In genomic region chr11:108377680-108378362, GRCm38 (mm10) we compare ENCODE assay signal across 8 mouse cellular contexts. TPM values are rescaled to one million over a fixed set of nuclear protein-coding genes. Genes with fewer than 3 reads are reported as not detected.
DNase-seq lines count a peak whose midpoint lies in the region; ATAC-seq and TF ChIP-seq lines count a peak whose summit lies in the region.

No protein-coding gene starts in this region.

- POLR2A ChIA-PET in Patski (lab: Charles Lee): no interaction called here

- H3K9ac ChIP-seq in hindbrain, embryonic 15.5 days: no peak overlapping the region

- peak; percentile 98 for TF ChIP-seq CTCF in Patski (IDR thresholded peaks at IDR 0.05)

- 28% methylated on average over 19 of the region's 19 CpGs for WGBS in hindbrain, embryonic 15.5 days

- H3K9me3 ChIP-seq in hindbrain, embryonic 15.5 days: no peaks in the 10 kb centered on the region

- H3K27ac ChIP-seq in hindbrain, embryonic 15.5 days (replicated peaks): no peak overlapping the region

- 0 out of 2 replicates have a peak, but pooled peaks cover 2% of the 10 kb centered on the region for H3K4me1 ChIP-seq in hindbrain, embryonic 15.5 days (replicated peaks)

- H3K4me3 ChIP-seq in hindbrain, embryonic 15.5 days: no peak overlapping the region

- H3K4me2 ChIP-seq in hindbrain, embryonic 15.5 days: peak overlapping the region; percentile 31

- no peaks in the 10 kb centered on the region for H3K27me3 ChIP-seq in Patski
- H3K27me3 ChIP-seq in hindbrain, embryonic 15.5 days: no peaks in the 10 kb centered on the region

- DNase-seq in Patski (ENCODE audit: low read depth, low spot score): peak; percentile 30
- DNase-seq in cerebellum, adult 9-10 months: peak; percentile 75
- DNase-seq in frontal cortex, postnatal 14 days (ENCODE audit: low spot score in 2 of 2): peak; percentile 76 to 85
- peak; percentile 53 to 90 for DNase-seq in layer of hippocampus, postnatal 25 days (ENCODE audit: extremely low spot score in 1 of 2, low spot score in 1 of 2)
- DNase-seq in lung, postnatal 36 days: peak; percentile 88
- DNase-seq in retina, postnatal 7 days (ENCODE audit: low read depth, low spot score): peak; percentile 57
- DNase-seq in thymus, postnatal 4 days: peak; percentile 87

- H3K36me3 ChIP-seq in hindbrain, embryonic 15.5 days: no peaks in the 10 kb centered on the region

- CTCF ChIA-PET in Patski (lab: Charles Lee): interaction anchor here (0.7 to 3.3 kb wide), 8 partner anchors 13 to 367 kb away, joined by 3 to 10 read pairs (median 3); no protein-coding TSS in a partner anchor

- in situ Hi-C loops in Patski (cut with MboI; ENCODE audit: low pct_unique_long_range_greater_than_20kb): loop anchor here (10.0 kb wide), 1 partner anchor 183 kb away; no protein-coding TSS in a partner anchor

- peak; percentile 65 for ATAC-seq in Patski
- peak; percentile 84; the same call in 1 of the 2 replicates for ATAC-seq in hindbrain, embryonic 15.5 days (ENCODE audit: low FRiP score, low read depth)

RNA-seq across cellular contexts. Expression of gene Prkca, which starts 34.1 kb away (rescaled TPM):
- 37.4 TPM for polyA plus RNA-seq in Patski (2021)
- 8.2 and 8.6 TPM in 2 replicates for polyA plus RNA-seq in hindbrain, embryonic 15.5 days (2015; fragmentation: Nextera tagmentation; extraction: Ambion mirVana)
- 100 to 1,000 TPM; 211 to 215 TPM for total RNA-seq in layer of hippocampus, postnatal 25 days (2021)

RNA-seq across cellular contexts. Expression of gene Apoh, which starts 34.7 kb away (rescaled TPM):
- polyA plus RNA-seq in Patski (2021): 0.35 TPM
- polyA plus RNA-seq in hindbrain, embryonic 15.5 days (2015; fragmentation: Nextera tagmentation; extraction: Ambion mirVana): 0.49 and 0.62 TPM in 2 replicates
- total RNA-seq in layer of hippocampus, postnatal 25 days (2021): 1 to 10 TPM; 1.2 to 1.5 TPM

RNA-seq across cellular contexts. Expression of gene Cep112, which starts 47.2 kb away (rescaled TPM):
- polyA plus RNA-seq in Patski (2021): 9.7 TPM
- 13.3 and 13.5 TPM in 2 replicates for polyA plus RNA-seq in hindbrain, embryonic 15.5 days (2015; fragmentation: Nextera tagmentation; extraction: Ambion mirVana)
- 10 to 100 TPM; 12.5 to 18.1 TPM for total RNA-seq in layer of hippocampus, postnatal 25 days (2021)

Comparison
In these comparisons a context has a peak if more than half of its experiments do, and no peak if none do; other contexts are left out.
1. DNase-seq: peak in every context shown above with its lines; median percentile 88 in lung, postnatal 36 days; 87 in thymus, postnatal 4 days; 80 in frontal cortex, postnatal 14 days; 75 in cerebellum, adult 9-10 months; 72 in layer of hippocampus, postnatal 25 days; 57 in retina, postnatal 7 days; 30 in Patski.